Mouse (Mus musculus) kidney, postnatal 14 days (tissue): ENCODE measurements around the gene Orm2.
A peak's percentile ranks its signal among the peaks of the same experiment; 100 is the strongest.

Experiments
- DNase-seq: peaks from one replicate; pipeline ENCODE4 v3.0.0; 2022; ENCODE audit warnings: mixed read lengths

Orm2 gene

GRCm38 (mm10) chr4:63362150-63362549, at the start of gene Orm2:
TSS of gene Orm2 (plus strand) at chr4:63362449.
- no peak for DNase-seq

- no peak for DNase-seq
Measured at GRCm38 (mm10) chr4:63314063-63314462, 48.2 kb upstream of the Orm2 start.

DNA sequence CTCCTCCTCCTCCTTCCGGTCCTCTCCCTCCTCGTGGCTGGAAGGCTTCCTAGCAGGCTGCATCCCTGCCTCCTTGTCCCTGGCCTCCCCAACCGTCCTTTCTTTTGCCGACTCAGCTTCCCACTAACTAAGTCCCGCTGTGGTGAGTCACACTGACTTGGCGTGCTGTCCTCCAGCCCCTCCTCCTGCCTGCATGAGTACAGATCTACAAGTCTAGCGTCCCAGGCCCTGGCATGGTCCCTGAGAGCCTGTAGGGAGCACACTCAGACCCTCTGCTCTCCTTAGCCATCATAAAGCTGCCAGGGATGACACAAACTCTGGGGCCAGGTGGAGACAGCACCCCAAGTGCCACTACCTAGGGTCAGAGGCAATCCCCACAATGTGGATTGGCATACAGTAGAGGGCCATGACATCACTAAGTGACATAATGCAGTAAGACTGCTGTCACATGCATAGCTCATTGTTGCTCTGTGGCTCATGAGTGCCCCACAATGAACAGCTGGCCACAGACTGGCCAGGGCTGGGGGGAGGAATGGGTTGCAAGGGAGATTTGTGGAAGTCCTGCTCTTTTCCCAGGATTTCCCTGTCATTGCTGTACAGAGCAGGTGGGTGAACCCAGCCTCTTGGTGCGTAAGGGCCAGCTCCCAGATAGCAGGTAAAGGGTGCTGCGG, 46.0 kb upstream of the Orm2 start:
- DNase-seq, result peak; percentile 43

DNA sequence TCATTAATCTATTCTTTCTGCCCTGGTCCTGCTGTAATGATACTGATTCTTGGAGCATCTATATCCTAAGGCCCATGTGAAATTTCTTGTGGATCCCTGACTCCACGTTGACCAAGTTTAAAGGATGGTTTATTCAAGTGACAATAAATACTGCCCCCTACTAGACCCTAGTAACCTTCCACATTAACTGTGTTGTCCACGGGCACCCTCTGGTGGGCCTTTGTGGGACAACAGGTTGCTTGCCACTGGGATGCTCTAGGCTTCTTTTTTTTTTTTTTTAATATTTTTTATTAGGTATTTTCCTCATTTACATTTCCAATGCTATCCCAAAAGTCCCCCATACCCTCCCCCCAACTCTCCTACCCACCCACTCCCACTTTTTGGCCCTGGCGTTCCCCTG, 42.7 kb upstream of the Orm2 start:
- DNase-seq, result peak; percentile 76

DNA sequence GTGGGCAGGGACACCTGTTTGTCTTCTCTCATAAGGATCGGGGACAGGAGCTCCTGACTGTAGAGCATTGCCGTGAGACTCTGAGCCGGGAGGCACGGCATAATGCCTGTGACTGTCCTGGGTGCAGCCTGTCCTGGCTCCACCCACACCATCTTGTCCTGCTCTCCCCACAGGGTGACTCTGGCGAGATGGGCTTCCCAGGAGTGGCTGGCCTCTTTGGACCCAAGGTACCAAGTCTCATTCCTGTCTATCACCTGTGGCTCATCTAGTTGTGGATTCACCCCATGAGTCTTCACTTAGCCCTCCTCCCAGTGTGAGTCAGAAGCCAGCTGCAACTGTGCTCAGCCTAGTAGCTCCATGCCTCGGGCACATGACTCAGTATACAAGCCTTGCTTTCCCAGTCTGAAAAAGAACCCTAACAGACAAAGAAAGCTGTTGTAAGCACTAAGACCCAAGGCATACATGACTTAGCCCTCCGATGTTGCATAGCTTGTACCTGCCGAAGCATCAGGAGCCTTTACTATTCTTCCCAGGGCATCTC, 38.9 kb upstream of the Orm2 start:
- no peak for DNase-seq

DNA sequence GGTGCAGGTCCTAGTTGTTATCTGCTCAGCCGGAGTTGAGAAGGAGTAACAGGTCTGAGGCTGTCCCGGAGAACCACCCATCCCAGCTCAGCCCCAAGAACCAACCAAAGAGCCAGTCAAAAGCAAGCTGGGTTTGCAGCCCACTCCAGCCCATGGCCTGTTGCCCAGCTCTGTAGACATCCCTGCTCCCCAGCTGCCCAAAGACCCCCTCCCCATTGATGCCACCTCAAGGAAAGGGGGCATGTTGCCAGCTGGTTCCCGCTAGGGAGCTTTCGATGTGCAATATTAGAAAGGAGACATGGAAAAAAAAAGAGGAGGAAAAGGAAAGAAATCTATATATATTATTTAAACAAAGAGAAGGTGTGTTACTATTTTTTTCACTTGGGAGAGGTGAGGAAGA, 28.8 kb upstream of the Orm2 start:
- DNase-seq, result no peak

- no peak for DNase-seq
Measured at GRCm38 (mm10) chr4:63338414-63339076, 23.7 kb upstream of the Orm2 start.

- DNase-seq, result no peak
Measured at GRCm38 (mm10) chr4:63342491-63342890, 19.8 kb upstream of the Orm2 start.

DNA sequence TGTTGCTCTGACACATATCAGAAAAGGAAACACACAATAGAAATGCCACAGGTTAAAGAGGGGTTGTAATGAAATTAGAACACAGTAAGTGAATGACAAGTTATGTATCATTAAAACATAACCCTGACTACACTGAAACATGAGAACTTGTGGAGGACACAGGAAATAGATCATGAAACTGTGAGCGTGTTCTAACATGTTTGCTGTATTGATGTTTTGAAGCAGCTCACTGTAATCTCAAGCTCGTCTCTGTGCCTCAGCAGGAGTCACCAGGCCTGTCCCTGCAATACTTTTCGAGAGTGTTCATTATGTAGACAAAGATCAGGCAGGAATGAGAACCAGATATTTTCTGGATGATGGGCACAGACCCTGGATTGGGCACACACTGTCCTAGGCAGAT, 18.6 kb upstream of the Orm2 start:
- no peak for DNase-seq

DNA sequence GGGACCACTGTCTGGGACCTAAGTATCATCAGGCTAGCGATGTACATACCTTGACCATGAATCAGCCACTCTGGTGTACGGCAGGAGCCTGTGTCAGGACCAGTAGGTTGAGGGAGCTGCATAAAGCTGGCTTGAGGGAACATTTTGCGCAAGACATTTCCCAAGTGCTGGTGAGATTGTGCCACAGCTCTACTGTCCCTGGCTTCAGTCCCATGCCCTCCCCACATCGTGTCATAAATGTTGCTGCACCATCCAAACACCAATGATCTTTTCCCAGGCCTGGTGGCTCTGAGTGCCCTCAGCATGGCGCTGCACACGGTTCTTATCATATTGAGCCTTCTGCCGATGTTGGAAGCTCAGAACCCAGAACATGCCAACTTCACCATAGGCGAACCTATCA, 18.0 kb upstream of the Orm2 start, which contains the start of gene Orm1:
Orm1 (plus strand) TSS at position 266 of the 400 bp plus-strand sequence.
- DNase-seq, result no peak

GRCm38 (mm10) chr4:63345261-63345660, 17.0 kb upstream of the Orm2 start:
- DNase-seq, result no peak

DNA sequence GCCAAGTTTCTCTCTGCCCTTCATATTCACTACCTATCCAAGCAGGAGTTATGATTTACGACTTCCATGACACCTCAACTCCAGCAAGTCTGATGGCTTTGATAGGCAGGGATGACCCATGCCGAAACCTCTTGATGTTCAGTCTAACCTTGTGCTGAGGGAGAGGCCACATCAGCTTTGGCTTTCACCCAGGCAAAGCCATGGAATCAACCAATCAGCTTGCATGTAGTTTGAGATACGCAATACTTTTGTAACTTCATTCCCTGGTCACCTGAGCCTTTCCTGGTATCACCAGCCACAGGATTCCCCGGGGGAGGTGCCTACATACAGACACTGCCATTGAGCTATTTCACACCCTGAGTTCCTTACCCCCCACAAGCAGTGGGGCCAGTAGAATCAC, 15.6 kb upstream of the Orm2 start:
- no peak for DNase-seq

DNA sequence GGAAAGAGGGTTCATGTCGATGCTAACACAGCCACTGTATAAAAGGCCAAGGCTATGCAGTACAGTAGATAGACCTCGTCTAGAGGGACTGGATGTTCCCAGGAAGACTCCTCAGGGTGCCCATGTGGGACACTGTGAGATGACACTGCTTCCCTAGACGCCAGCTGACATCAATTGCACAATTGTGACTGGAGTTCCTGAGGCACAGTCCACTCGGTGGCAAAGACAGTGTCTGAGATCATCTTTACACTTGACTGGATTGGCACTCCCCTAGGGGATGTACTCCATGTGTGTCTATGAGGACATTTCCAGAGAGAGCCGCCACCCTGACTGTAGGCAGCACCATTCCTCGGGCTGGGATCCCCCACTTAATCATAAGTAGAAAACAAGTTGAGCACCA, 13.7 kb upstream of the Orm2 start:
- no peak for DNase-seq

- DNase-seq, result no peak
Measured at GRCm38 (mm10) chr4:63355877-63356665, 6.2 kb upstream of the Orm2 start, which contains the start of gene Orm3. TSS of gene Orm3 (plus strand) at chr4:63356162.

DNA sequence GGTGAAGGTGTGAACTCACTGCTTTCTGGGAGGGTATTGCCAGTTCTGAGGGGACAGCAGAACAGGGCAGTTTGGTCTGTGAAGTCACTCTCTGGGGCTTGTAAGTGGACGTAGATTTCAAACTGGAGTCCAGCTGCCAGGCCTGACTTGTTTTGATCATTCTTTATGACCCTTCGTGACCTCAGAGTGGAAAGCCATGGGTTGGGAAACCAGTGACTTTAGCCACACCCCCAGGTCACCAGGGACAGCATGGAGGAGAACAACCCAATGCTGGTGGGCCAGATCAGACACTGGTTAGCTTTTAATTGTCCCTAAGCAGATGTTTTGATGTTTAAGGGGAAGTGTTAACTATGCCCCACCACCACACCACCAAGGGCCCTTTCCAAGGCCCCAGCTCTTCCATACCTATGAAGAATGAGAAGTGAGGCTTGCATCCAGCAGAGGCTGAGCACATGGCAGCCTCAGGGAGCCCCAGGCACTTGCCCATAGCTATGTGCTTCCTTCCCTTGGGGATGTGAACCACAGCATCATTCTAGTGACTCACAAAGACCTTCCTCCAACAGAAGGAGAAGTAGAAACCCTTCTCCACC, 5.2 kb upstream of the Orm2 start:
- no peak for DNase-seq

DNA sequence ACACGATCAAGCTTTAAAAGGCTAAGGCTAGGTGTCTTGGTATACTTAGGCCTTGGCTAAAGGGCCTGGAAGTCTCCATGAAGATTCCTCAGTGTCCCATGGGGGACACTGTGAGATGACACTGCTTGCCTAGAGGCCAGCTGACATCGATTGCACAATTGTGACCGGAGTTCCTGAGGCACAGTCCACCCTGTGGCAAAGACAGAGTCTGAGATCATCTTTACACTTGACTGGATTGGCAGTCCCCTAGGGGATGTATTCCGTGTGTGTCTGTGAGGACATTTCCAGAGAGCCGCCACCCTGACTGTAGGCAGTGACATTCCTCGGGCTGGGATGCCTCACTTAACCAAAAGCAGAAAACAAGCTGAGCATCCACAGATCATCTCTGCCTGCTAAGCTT, 2.4 kb upstream of the Orm2 start:
- no peak for DNase-seq

GRCm38 (mm10) chr4:63368577-63368976, 6.3 kb downstream of the Orm2 start:
- DNase-seq, result peak; percentile 86

GRCm38 (mm10) chr4:63370897-63371296, 8.6 kb downstream of the Orm2 start:
- no peak for DNase-seq

DNA sequence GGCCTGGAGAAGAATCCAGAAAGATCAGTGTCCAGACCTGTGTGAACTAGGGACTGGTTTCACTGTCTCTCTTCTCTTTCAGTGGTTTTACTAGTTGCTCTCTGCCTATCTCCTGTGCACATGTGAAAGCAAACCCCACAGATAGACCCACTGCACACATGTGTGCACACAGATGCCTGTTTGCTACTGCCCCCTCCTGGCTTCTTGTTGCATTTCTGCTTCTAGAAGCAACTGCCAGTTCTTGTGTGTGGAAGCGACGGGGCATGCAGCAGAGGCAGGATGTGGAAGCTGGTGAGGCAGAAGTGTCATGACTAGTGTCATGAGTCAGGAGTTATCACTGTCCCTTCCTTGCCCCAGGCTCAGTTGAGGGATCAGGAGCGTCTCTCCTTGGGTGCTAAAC, 9.6 kb downstream of the Orm2 start:
- no peak for DNase-seq

DNA sequence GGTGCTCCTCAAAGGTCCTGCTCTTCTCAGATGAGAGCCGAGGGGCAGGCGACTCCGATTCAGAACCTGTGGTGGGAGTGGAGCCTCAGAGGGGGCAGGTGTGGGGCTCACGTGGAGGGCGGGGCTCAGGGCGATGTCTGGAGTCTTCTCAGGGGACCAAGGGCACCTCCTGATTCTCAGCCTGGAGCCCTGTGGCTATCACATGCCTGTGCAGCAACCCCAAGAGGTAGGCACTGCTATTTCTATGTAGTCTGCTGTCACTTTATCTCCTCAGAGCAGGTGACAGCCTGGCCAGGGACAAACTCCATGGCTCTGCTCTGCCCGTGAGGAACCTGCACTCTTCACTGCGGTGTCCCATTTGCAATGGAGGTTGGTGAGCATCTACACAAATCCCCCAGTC, 11.2 kb downstream of the Orm2 start:
- DNase-seq, result no peak

- no peak for DNase-seq
Measured at GRCm38 (mm10) chr4:63374331-63374730, 12.1 kb downstream of the Orm2 start.

GRCm38 (mm10) chr4:63375367-63375766, 13.1 kb downstream of the Orm2 start:
- DNase-seq, result no peak

- no peak for DNase-seq
Measured at GRCm38 (mm10) chr4:63377483-63377882, 15.2 kb downstream of the Orm2 start.
